Comparison of ENCODE assay signal across 8 mouse cellular contexts in the genomic region with DNA sequence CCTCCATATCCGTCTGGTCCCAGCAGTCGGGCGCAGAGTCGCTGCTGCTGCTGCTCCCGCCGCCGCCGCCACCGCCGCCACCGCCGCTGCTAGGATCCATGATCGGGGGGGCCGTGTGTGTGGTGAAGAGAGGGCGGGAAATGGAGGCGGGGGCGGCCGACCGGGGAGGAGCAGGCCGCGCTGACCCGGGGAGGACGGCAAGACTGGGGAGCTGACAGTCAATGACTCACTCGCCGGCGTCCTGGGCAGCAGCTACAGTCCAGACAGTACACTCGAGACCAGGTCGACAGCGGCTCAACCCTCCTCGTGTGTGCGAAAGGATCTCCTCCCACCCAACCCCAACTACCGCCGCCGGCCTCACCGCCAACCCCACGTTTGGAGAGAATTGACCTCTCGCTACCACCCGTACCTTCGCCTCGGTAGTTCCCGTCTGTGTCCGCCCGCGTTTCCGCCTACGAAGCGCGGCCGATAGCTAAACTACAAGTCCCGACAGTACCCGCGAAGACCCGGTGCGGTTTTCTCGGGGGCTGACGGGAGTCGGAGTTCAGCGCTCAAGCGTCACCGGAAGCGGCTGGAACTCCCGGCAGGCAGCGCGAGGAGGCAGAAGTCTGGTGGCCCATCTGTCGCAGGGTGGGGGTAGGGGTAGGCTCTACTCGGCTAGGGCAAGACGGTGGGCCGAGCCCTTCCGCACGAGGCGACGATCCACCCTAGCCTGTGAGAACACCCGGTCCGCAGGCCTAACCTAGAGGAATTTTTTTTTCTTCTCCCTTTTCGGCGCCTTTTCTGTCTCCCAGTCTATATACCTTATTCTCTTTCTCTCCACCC. TPM values are rescaled to one million over a fixed set of nuclear protein-coding genes. Genes with fewer than 3 reads are reported as not detected.
A peak's percentile ranks its signal among the peaks of the same experiment; 100 is the strongest.
DNase-seq lines count a peak whose midpoint lies in the region; ATAC-seq lines count a peak whose summit lies in the region.

A gene (minus strand): TSS at position 428 of the 825 bp plus-strand sequence.

- H3K9ac ChIP-seq in hindbrain, embryonic 11.5 days (ENCODE audit: low read depth, low read length), result peak within 1 kb of the TSS; percentile 82

- peak within 1 kb of the TSS; percentile 63 for H3K4me2 ChIP-seq in hindbrain, embryonic 11.5 days (replicated peaks; ENCODE audit: low read depth, low read length)

- peak; percentile 98 for ATAC-seq in hindbrain, embryonic 11.5 days (ENCODE audit: low FRiP score)

- H3K27me3 ChIP-seq in hindbrain, embryonic 11.5 days (ENCODE audit: control insufficient read depth, insufficient read depth, low read length), result no peaks in the 10 kb centered on the region

- H3K4me3 ChIP-seq in hindbrain, embryonic 11.5 days (ENCODE audit: low read depth, low read length), result peak within 1 kb of the TSS; percentile 91

- no peaks in the 10 kb centered on the region for H3K9me3 ChIP-seq in hindbrain, embryonic 11.5 days (ENCODE audit: control insufficient read depth, low read length)

- DNase-seq in Muller cell, postnatal 12 days (ENCODE audit: inconsistent ontology term), result peak; percentile 98
- DNase-seq in cerebellum, adult 9-11 months, result peak; percentile 99
- DNase-seq in frontal cortex, adult 2 months (ENCODE audit: extremely low spot score in 1 of 2, low spot score in 1 of 2), result peak; percentile 98 to 99
- DNase-seq in hindbrain, embryonic 11.5 days (ENCODE audit: low spot score), result peak; percentile 98
- peak; percentile 97 to 98 for DNase-seq in layer of hippocampus, postnatal 10 days (ENCODE audit: low spot score in 2 of 2)
- peak; percentile 99 for DNase-seq in lung, postnatal 10 days
- DNase-seq in ovary, postnatal 36 days (ENCODE audit: low spot score), result peak; percentile 97
- DNase-seq in thymus, postnatal 25 days, result peak; percentile 98

- H3K36me3 ChIP-seq in hindbrain, embryonic 11.5 days (ENCODE audit: control insufficient read depth, insufficient read depth, low read length), result no peaks in the 10 kb centered on the region

- H3K27ac ChIP-seq in hindbrain, embryonic 11.5 days (ENCODE audit: low read depth, low read length), result peak within 1 kb of the TSS; percentile 71

- WGBS in hindbrain, embryonic 11.5 days, result under 1% methylated on average over 73 of the region's 76 CpGs

- H3K4me1 ChIP-seq in hindbrain, embryonic 11.5 days (replicated peaks; ENCODE audit: control insufficient read depth, insufficient read depth, low read length), result 0 out of 2 replicates have a peak, but pooled peaks cover 2% of the 10 kb centered on the region

RNA-seq across cellular contexts. Expression of the gene that starts here (rescaled TPM):
- polyA plus RNA-seq in frontal cortex, adult 2 months (2012; rRNA removed), result 37.9 and 45.7 TPM in 2 replicates
- polyA plus RNA-seq in hindbrain, embryonic 11.5 days (2014; fragmentation: Nextera tagmentation; extraction: Ambion mirVana), result 87.4 and 94.3 TPM in 2 replicates
- total RNA-seq in layer of hippocampus, postnatal 10 days (2021), result 100 to 1,000 TPM; 101 to 107 TPM

Comparison
In these comparisons a context has a peak if more than half of its experiments do, and no peak if none do; other contexts are left out.
1. Peak in every context shown above with its lines: DNase-seq, ATAC-seq, H3K4me3 ChIP-seq and H3K27ac ChIP-seq.